In genomic region chr11:96234906-96235305, GRCm38 (mm10) we compare ENCODE assay signal across 8 mouse cellular contexts. TPM values are rescaled to one million over a fixed set of nuclear protein-coding genes. Genes with fewer than 3 reads are reported as not detected.
A peak's percentile ranks its signal among the peaks of the same experiment; 100 is the strongest.
DNase-seq lines count a peak whose midpoint lies in the region; ATAC-seq and TF ChIP-seq lines count a peak whose summit lies in the region.

No protein-coding gene starts in this region.

- no peak overlapping the region for H3K4me3 ChIP-seq in kidney, adult 2 months (ENCODE audit: insufficient read depth, low read depth, low read length)
- H3K4me3 ChIP-seq in kidney, embryonic 16.5 days (ENCODE audit: low read length), result no peak overlapping the region
- no peak overlapping the region for H3K4me3 ChIP-seq in E14TG2a.4 (replicated peaks; ENCODE audit: low read length)
- no peak overlapping the region for H3K4me3 ChIP-seq in olfactory bulb, adult 2 months (ENCODE audit: insufficient read depth, low read depth, low read length)

- no peaks in the 10 kb centered on the region for H3K4me1 ChIP-seq in kidney, adult 2 months (ENCODE audit: control insufficient read depth, insufficient read depth, low read length)
- H3K4me1 ChIP-seq in kidney, embryonic 16.5 days (ENCODE audit: insufficient read depth, low read length), result no peaks in the 10 kb centered on the region
- no peaks in the 10 kb centered on the region for H3K4me1 ChIP-seq in E14TG2a.4 (replicated peaks; ENCODE audit: low read depth, low read length)
- no peaks in the 10 kb centered on the region for H3K4me1 ChIP-seq in olfactory bulb, adult 2 months (ENCODE audit: control insufficient read depth, insufficient read depth, low read length)

- H3K9ac ChIP-seq in kidney, embryonic 16.5 days (replicated peaks; ENCODE audit: low read length), result no peak overlapping the region

- no peaks in the 10 kb centered on the region for H3K9me3 ChIP-seq in kidney, embryonic 16.5 days (ENCODE audit: low read length)
- no peaks in the 10 kb centered on the region for H3K9me3 ChIP-seq in E14TG2a.4 (ENCODE audit: low read length)

- TF ChIP-seq CTCF in kidney, adult 2 months (conservative IDR thresholded peaks at IDR 0.05; ENCODE audit: insufficient read depth, insufficient read length, low read depth, low read length), result peak; percentile 72
- peak; percentile 66 for TF ChIP-seq CTCF in E14TG2a.4 (conservative IDR thresholded peaks at IDR 0.05; ENCODE audit: low read length)
- TF ChIP-seq CTCF in olfactory bulb, adult 2 months (IDR thresholded peaks at IDR 0.05; ENCODE audit: insufficient read depth, low read depth, low read length), result peak; percentile 55; the same call in 1 of the 2 replicates

- H3K36me3 ChIP-seq in kidney, adult 2 months (ENCODE audit: control insufficient read depth, insufficient read depth, low read length), result no peaks in the 10 kb centered on the region
- no peaks in the 10 kb centered on the region for H3K36me3 ChIP-seq in kidney, embryonic 16.5 days (ENCODE audit: insufficient read depth, low read length)
- H3K36me3 ChIP-seq in E14TG2a.4 (ENCODE audit: insufficient read depth, low read length), result no peaks in the 10 kb centered on the region

- H3K4me2 ChIP-seq in kidney, embryonic 16.5 days (replicated peaks; ENCODE audit: low read depth, low read length), result no peak overlapping the region

- DNase-seq in kidney, adult 2 months, result peak; percentile 64
- DNase-seq in adrenal gland, postnatal 14 days, result peak; percentile 73
- DNase-seq in gastrocnemius, postnatal 10 days, result peak; percentile 60
- peak; percentile 23 to 32 for DNase-seq in left cerebral cortex, postnatal 25 days (ENCODE audit: low spot score in 2 of 2)
- DNase-seq in urinary bladder, postnatal 25 days (ENCODE audit: low spot score), result peak; percentile 49

- intact Hi-C loops in left cerebral cortex, postnatal 25 days (cut with DNase I), result no loop called here

- no peak for TF ChIP-seq POLR2A in kidney, adult 2 months (IDR thresholded peaks at IDR 0.05; ENCODE audit: low read depth, low read length)
- TF ChIP-seq POLR2A in olfactory bulb, adult 2 months (IDR thresholded peaks at IDR 0.05; ENCODE audit: insufficient read depth, low read depth, low read length), result no peak

- H3K27ac ChIP-seq in kidney, adult 2 months (ENCODE audit: insufficient read depth, low read depth, low read length), result no peak overlapping the region
- H3K27ac ChIP-seq in kidney, embryonic 16.5 days (ENCODE audit: low read length), result no peak overlapping the region
- H3K27ac ChIP-seq in olfactory bulb, adult 2 months (ENCODE audit: insufficient read depth, low read depth, low read length), result no peak overlapping the region

- no peaks in the 10 kb centered on the region for H3K27me3 ChIP-seq in kidney, adult 2 months (replicated peaks; ENCODE audit: control insufficient read depth, insufficient read depth, low read length)
- H3K27me3 ChIP-seq in kidney, embryonic 16.5 days (ENCODE audit: insufficient read depth, low read length), result peaks cover 10% of the 10 kb centered on the region; the same call in 1 of the 2 replicates
- peaks cover 49% of the 10 kb centered on the region for H3K27me3 ChIP-seq in E14TG2a.4 (ENCODE audit: insufficient read depth, low read length)

- no peak for ATAC-seq in kidney, embryonic 16.5 days (ENCODE audit: low FRiP score, low TSS enrichment)

- 2% methylated on average over 12 of the region's 12 CpGs for WGBS in kidney, adult 2 months
- WGBS in kidney, embryonic 16.5 days, result 1% methylated on average over 12 of the region's 12 CpGs
- WGBS in olfactory bulb, adult 2 months, result 2% methylated on average over 12 of the region's 12 CpGs

RNA-seq across cellular contexts. Expression of gene Hoxb9, which starts 36.4 kb away (rescaled TPM):
- polyA plus RNA-seq in kidney, adult 2 months (2012; rRNA removed), result 27.8 and 29.6 TPM in 2 replicates
- polyA plus RNA-seq in kidney, embryonic 16.5 days (2015; fragmentation: Nextera tagmentation; extraction: Ambion mirVana), result 21.5 and 24.5 TPM in 2 replicates
- total RNA-seq in adrenal gland, postnatal 14 days (2021), result 99.3 and 156 TPM in 2 replicates
- under 1 TPM; 0.63 to 0.79 TPM for total RNA-seq in gastrocnemius, postnatal 10 days (2021)
- not detected for total RNA-seq in left cerebral cortex, postnatal 25 days (2021)
- 1,425 TPM in 1 of 2 replicates, not detected in the other for polyA plus RNA-seq in olfactory bulb, adult 2 months (2012; ENCODE audit: insufficient read depth, insufficient read length, low replicate concordance, missing spikeins)

RNA-seq across cellular contexts. Expression of gene Hoxb13, which starts 40.8 kb away (rescaled TPM):
- polyA plus RNA-seq in kidney, adult 2 months (2012; rRNA removed), result not detected in 2 replicates
- polyA plus RNA-seq in kidney, embryonic 16.5 days (2015; fragmentation: Nextera tagmentation; extraction: Ambion mirVana), result not detected in 2 replicates
- total RNA-seq in adrenal gland, postnatal 14 days (2021), result not detected in 2 replicates
- total RNA-seq in gastrocnemius, postnatal 10 days (2021), result not detected
- total RNA-seq in left cerebral cortex, postnatal 25 days (2021), result not detected
- not detected in 2 replicates for polyA plus RNA-seq in olfactory bulb, adult 2 months (2012; ENCODE audit: insufficient read depth, insufficient read length, low replicate concordance, missing spikeins)

RNA-seq across cellular contexts. Expression of gene Hoxb8, which starts 46.8 kb away (rescaled TPM):
- polyA plus RNA-seq in kidney, adult 2 months (2012; rRNA removed), result 51.7 and 69.9 TPM in 2 replicates
- 9.5 and 12.9 TPM in 2 replicates for polyA plus RNA-seq in kidney, embryonic 16.5 days (2015; fragmentation: Nextera tagmentation; extraction: Ambion mirVana)
- 56.7 and 59.4 TPM in 2 replicates for total RNA-seq in adrenal gland, postnatal 14 days (2021)
- 1 to 10 TPM in 1 of 2 experiments, under 1 TPM in 1; 0.92 to 1.9 TPM for total RNA-seq in gastrocnemius, postnatal 10 days (2021)
- not detected for total RNA-seq in left cerebral cortex, postnatal 25 days (2021)
- polyA plus RNA-seq in olfactory bulb, adult 2 months (2012; ENCODE audit: insufficient read depth, insufficient read length, low replicate concordance, missing spikeins), result not detected in 2 replicates

RNA-seq across cellular contexts. Expression of gene Hoxb7, which starts 51.5 kb away (rescaled TPM):
- polyA plus RNA-seq in kidney, adult 2 months (2012; rRNA removed), result 15.5 and 16.5 TPM in 2 replicates
- 60.9 and 68.3 TPM in 2 replicates for polyA plus RNA-seq in kidney, embryonic 16.5 days (2015; fragmentation: Nextera tagmentation; extraction: Ambion mirVana)
- 34.3 and 37.8 TPM in 2 replicates for total RNA-seq in adrenal gland, postnatal 14 days (2021)
- 1 to 10 TPM; 1.6 to 1.9 TPM for total RNA-seq in gastrocnemius, postnatal 10 days (2021)
- not detected for total RNA-seq in left cerebral cortex, postnatal 25 days (2021)
- polyA plus RNA-seq in olfactory bulb, adult 2 months (2012; ENCODE audit: insufficient read depth, insufficient read length, low replicate concordance, missing spikeins), result not detected in 2 replicates

RNA-seq across cellular contexts. Expression of gene Hoxb6, which starts 57.4 kb away (rescaled TPM):
- 62.7 and 67.9 TPM in 2 replicates for polyA plus RNA-seq in kidney, adult 2 months (2012; rRNA removed)
- polyA plus RNA-seq in kidney, embryonic 16.5 days (2015; fragmentation: Nextera tagmentation; extraction: Ambion mirVana), result 50.3 and 55.7 TPM in 2 replicates
- 35.7 and 39.8 TPM in 2 replicates for total RNA-seq in adrenal gland, postnatal 14 days (2021)
- 1 to 10 TPM in 1 of 2 experiments, under 1 TPM in 1; 0.56 to 2.0 TPM for total RNA-seq in gastrocnemius, postnatal 10 days (2021)
- not detected for total RNA-seq in left cerebral cortex, postnatal 25 days (2021)
- polyA plus RNA-seq in olfactory bulb, adult 2 months (2012; ENCODE audit: insufficient read depth, insufficient read length, low replicate concordance, missing spikeins), result not detected in 2 replicates

Comparison
In these comparisons a context has a peak if more than half of its experiments do, and no peak if none do; other contexts are left out.
1. RNA of gene Hoxb9, which starts 36.4 kb away (total RNA-seq): 99.3 to 156 TPM in adrenal gland, postnatal 14 days; 0.63 to 0.79 TPM in gastrocnemius, postnatal 10 days and not detected in left cerebral cortex, postnatal 25 days; every median in the first group is over 10 times any median in the second.
2. RNA of gene Hoxb8, which starts 46.8 kb away (total RNA-seq): 56.7 to 59.4 TPM in adrenal gland, postnatal 14 days; 0.92 to 1.9 TPM in gastrocnemius, postnatal 10 days and not detected in left cerebral cortex, postnatal 25 days; every median in the first group is over 10 times any median in the second.
3. Peak in every context shown above with its lines, with median percentiles within 50 percentile points of each other: DNase-seq and CTCF ChIP-seq.